Mouse (Mus musculus): ENCODE results near the gene Nrp2. TPM values are rescaled to one million over a fixed set of nuclear protein-coding genes. Genes with fewer than 3 reads are reported as not detected.

Gene Nrp2
- polyA plus RNA-seq, 1 experiment from 2014 or later, result 12.5 TPM

DNA sequence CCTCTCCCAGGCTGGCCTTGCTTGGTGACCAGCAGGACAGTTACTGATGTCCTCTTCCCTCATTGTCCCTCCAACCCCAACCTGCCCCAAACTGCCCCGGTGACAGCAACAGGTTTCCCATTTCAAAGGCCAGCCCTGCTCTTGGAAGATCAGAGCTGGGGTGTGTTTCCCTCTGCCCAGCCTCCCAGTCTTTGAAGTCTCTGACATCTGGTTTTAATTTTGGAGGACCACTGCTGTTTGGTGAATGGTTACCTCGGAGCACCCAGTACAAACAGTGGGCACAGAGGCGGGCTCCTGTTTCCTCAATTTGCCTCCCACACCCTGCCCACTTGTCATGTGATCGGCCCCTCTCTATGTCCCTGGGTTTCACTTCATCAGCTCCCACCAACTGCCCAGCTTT is 63.7 kb downstream of the Nrp2 start:
- no peak overlapping the region for H3K4me2 ChIP-seq
- DNase-seq (ENCODE audit: low spot score, missing footprints) (no peak), ATAC-seq (ENCODE audit: low FRiP score) (no peak)
- no peak overlapping the region for H3K4me3 ChIP-seq (ENCODE audit: low read depth, low read length)
- 0 out of 2 replicates have a peak, but pooled peaks cover 2% of the 10 kb centered on the region for H3K4me1 ChIP-seq (ENCODE audit: control insufficient read depth, insufficient read depth, low read length)
- H3K27ac ChIP-seq (ENCODE audit: low read depth, low read length), result no peak overlapping the region
- WGBS, result 56% methylated on average over 4 of the region's 4 CpGs
- no peaks in the 10 kb centered on the region for H3K36me3 ChIP-seq (ENCODE audit: control insufficient read depth, insufficient read depth, low read length)
- no peaks in the 10 kb centered on the region for H3K27me3 ChIP-seq (ENCODE audit: control insufficient read depth, insufficient read depth, low read length)
- no peaks in the 10 kb centered on the region for H3K9me3 ChIP-seq (ENCODE audit: control insufficient read depth, low read length)
- no peak overlapping the region for H3K9ac ChIP-seq (ENCODE audit: low read length)

DNA sequence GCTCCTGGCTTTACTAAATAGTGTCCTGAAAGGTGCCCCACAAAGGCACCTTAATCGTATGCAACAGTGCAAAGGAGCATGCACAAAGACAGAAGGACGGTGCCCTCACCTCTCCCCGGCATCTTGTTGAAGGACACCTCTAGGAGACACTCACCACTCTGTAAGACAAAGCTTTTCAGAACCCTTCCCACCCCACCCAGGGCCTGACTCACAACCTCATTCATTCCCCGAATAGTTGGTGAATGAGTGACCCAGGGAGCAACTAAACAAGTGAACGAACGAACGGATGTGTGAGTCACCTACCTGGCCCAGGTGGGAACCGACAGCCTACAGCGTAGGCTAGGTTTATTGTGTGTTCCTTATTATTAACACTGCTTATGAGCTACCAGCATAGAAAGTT is 64.5 kb downstream of the Nrp2 start:
- Histone ChIP-seq H3K36me3 (ENCODE audit: control insufficient read depth, insufficient read depth, low read length) (no peaks in the 10 kb centered on the region), H3K4me2 (no peak overlapping the region), H3K27ac (ENCODE audit: low read depth, low read length) (no peak overlapping the region), H3K9ac (ENCODE audit: low read length) (no peak overlapping the region), H3K27me3 (ENCODE audit: control insufficient read depth, insufficient read depth, low read length) (no peaks in the 10 kb centered on the region), H3K9me3 (ENCODE audit: control insufficient read depth, low read length) (no peaks in the 10 kb centered on the region), H3K4me3 (ENCODE audit: low read depth, low read length) (no peak overlapping the region), H3K4me1 (ENCODE audit: control insufficient read depth, insufficient read depth, low read length) (0 out of 2 replicates have a peak, but pooled peaks cover 2% of the 10 kb centered on the region)
- DNase-seq (ENCODE audit: low spot score, missing footprints) (no peak), ATAC-seq (ENCODE audit: low FRiP score) (no peak)
- 87% methylated on average over 9 of the region's 9 CpGs for WGBS

- no peak overlapping the region for H3K9ac ChIP-seq (ENCODE audit: low read length)
- H3K27me3 ChIP-seq (ENCODE audit: control insufficient read depth, insufficient read depth, low read length), result no peaks in the 10 kb centered on the region
- H3K9me3 ChIP-seq (ENCODE audit: control insufficient read depth, low read length), result no peaks in the 10 kb centered on the region
- no peak overlapping the region for H3K4me2 ChIP-seq
- 82% methylated on average over 4 of the region's 4 CpGs for WGBS
- no peak overlapping the region for H3K4me3 ChIP-seq (ENCODE audit: low read depth, low read length)
- ATAC-seq (ENCODE audit: low FRiP score) (no peak), DNase-seq (ENCODE audit: low spot score, missing footprints) (no peak)
- no peaks in the 10 kb centered on the region for H3K4me1 ChIP-seq (ENCODE audit: control insufficient read depth, insufficient read depth, low read length)
- H3K27ac ChIP-seq (ENCODE audit: low read depth, low read length), result no peak overlapping the region
- H3K36me3 ChIP-seq (ENCODE audit: control insufficient read depth, insufficient read depth, low read length), result no peaks in the 10 kb centered on the region
These were observed 67.5 kb downstream of the Nrp2 start for GRCm38 (mm10) chr1:62770576-62770975.

DNA sequence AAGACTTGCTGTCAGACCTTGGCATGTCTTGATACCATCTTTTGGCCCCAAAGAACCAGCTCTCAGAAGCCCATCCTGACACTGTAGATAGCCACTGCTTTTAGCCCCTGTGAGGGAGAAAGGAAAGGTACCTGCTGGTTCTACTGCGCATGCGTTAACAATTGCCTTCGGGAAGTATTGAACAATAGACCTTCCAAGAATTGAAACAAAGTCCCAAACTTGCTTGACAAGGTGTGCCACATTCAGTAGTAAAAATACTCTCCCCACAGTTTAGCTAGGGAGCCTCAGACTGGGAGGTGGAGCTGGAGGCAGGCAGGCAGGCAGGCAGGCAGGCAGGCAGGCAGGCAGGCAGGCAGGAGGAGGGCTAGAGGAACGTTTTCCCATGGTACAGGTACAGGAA is 69.3 kb downstream of the Nrp2 start:
- no peaks in the 10 kb centered on the region for H3K9me3 ChIP-seq (ENCODE audit: control insufficient read depth, low read length)
- no peak overlapping the region for H3K4me3 ChIP-seq (ENCODE audit: low read depth, low read length)
- H3K4me2 ChIP-seq, result no peak overlapping the region
- no peak overlapping the region for H3K9ac ChIP-seq (ENCODE audit: low read length)
- 91% methylated on average over 4 of the region's 4 CpGs for WGBS
- no peak overlapping the region for H3K27ac ChIP-seq (ENCODE audit: low read depth, low read length)
- DNase-seq (ENCODE audit: low spot score, missing footprints) (no peak), ATAC-seq (ENCODE audit: low FRiP score) (no peak)
- H3K27me3 ChIP-seq (ENCODE audit: control insufficient read depth, insufficient read depth, low read length), result no peaks in the 10 kb centered on the region
- H3K36me3 ChIP-seq (ENCODE audit: control insufficient read depth, insufficient read depth, low read length), result no peaks in the 10 kb centered on the region; the same call in 1 of the 2 replicates
- no peaks in the 10 kb centered on the region for H3K4me1 ChIP-seq (ENCODE audit: control insufficient read depth, insufficient read depth, low read length)

DNA sequence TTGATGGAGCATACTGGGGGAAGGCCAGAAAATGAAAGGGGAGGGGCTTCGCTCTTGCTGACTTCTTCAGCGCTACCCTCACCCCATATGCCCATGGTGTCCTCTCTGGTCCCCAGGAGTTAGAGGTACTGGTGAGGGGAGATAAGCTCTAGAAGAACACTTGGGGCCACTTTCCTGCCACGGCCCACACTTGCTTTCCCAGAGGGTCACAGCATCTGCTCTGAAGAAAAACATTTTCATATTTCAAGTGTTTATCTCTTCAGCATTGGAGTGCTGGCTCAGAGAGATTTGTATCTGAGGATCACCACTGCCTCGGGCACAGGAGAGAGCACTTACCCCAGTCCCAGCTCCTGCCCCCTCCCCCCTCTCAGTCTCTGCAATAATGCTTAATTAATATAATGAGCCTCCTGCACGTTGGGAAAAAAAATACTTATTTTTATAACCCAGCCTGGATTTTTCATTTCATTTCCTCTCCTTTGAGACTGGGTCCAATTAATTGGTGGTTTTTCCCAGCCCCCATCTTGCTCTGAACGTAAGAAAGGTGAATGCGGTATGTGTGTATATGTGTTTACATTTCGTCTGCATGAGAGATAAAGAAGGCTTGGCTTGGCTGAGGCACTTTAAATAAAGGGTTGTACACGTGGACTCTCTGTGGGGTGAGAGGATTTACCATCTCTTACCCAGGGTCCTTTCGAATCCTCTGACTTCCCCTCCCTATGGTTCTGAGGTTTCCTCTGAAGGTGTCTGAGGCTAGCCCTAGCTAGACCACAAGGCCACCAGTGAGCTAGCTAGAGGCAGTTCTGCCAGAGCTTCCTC is 70.2 kb downstream of the Nrp2 start:
- H3K27ac ChIP-seq (ENCODE audit: low read depth, low read length), result no peak overlapping the region
- DNase-seq (ENCODE audit: low spot score, missing footprints) (no peak), ATAC-seq (ENCODE audit: low FRiP score) (no peak)
- H3K9me3 ChIP-seq (ENCODE audit: control insufficient read depth, low read length), result no peaks in the 10 kb centered on the region
- 84% methylated on average over 10 of the region's 10 CpGs for WGBS
- no peaks in the 10 kb centered on the region; the same call in 1 of the 2 replicates for H3K36me3 ChIP-seq (ENCODE audit: control insufficient read depth, insufficient read depth, low read length)
- H3K27me3 ChIP-seq (ENCODE audit: control insufficient read depth, insufficient read depth, low read length), result no peaks in the 10 kb centered on the region
- no peak overlapping the region for H3K9ac ChIP-seq (ENCODE audit: low read length)
- H3K4me2 ChIP-seq, result no peak overlapping the region
- no peaks in the 10 kb centered on the region for H3K4me1 ChIP-seq (ENCODE audit: control insufficient read depth, insufficient read depth, low read length)
- H3K4me3 ChIP-seq (ENCODE audit: low read depth, low read length), result no peak overlapping the region

GRCm38 (mm10) chr1:62773921-62774191 is 70.8 kb downstream of the Nrp2 start:
- Histone ChIP-seq H3K36me3 (ENCODE audit: control insufficient read depth, insufficient read depth, low read length) (no peaks in the 10 kb centered on the region; the same call in 1 of the 2 replicates), H3K4me3 (ENCODE audit: low read depth, low read length) (no peak overlapping the region), H3K4me1 (ENCODE audit: control insufficient read depth, insufficient read depth, low read length) (no peaks in the 10 kb centered on the region), H3K9ac (ENCODE audit: low read length) (no peak overlapping the region), H3K9me3 (ENCODE audit: control insufficient read depth, low read length) (no peaks in the 10 kb centered on the region), H3K27ac (ENCODE audit: low read depth, low read length) (no peak overlapping the region), H3K4me2 (no peak overlapping the region), H3K27me3 (ENCODE audit: control insufficient read depth, insufficient read depth, low read length) (no peaks in the 10 kb centered on the region)
- ATAC-seq (ENCODE audit: low FRiP score), result no peak
- DNase-seq (ENCODE audit: low spot score, missing footprints), result no peak
- WGBS, result 74% methylated on average over 3 of the region's 3 CpGs

DNA sequence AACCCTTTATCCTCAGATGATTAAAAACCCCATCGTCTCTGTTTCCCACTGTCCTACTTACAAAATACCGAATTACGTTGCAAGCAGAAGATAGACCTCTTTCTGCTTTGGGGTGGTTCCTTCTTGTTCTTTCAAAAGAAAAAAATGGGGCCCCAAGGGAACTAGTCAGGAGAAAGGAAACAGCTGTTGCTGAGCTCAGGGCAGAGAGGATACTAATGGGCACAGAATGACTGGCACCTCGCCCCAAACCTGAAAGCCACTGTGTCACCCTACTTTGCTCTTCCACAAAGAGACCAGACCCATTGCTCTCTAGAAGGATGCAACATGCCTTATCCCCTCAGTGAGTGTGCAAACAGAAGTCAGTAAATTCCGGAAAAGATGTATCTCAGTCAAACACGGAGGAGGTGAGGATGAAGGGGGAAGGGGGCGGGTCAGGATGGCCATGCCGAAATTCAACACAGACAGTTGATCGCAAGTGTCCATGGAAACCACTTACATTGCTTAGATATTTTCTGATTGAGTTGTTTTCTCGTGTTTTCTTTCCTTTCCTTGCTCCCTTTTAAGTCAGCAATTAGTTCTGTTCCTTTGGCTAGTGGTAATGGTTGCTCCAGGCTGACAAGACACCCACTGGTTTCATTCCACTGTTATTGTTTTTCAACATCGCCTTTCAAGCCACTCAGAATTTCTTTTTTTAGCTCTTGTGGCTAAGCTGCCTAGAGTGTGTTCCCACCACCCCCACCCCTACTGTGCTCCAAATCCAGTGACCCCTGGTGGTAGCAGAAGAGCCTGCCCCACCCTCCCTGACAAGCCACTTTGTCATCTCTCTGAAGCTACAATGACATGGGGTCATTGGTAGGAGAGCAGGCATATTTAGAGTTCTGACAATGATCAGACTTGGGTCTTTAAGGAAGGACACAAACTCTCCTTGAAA is 71.5 kb downstream of the Nrp2 start:
- ATAC-seq (ENCODE audit: low FRiP score) (no peak), DNase-seq (ENCODE audit: low spot score, missing footprints) (no peak)
- H3K4me1 ChIP-seq (ENCODE audit: control insufficient read depth, insufficient read depth, low read length), result no peaks in the 10 kb centered on the region
- no peak overlapping the region for H3K4me3 ChIP-seq (ENCODE audit: low read depth, low read length)
- H3K4me2 ChIP-seq, result no peak overlapping the region
- H3K27me3 ChIP-seq (ENCODE audit: control insufficient read depth, insufficient read depth, low read length), result no peaks in the 10 kb centered on the region
- H3K27ac ChIP-seq (ENCODE audit: low read depth, low read length), result no peak overlapping the region
- 66% methylated on average over 11 of the region's 11 CpGs for WGBS
- H3K9ac ChIP-seq (ENCODE audit: low read length), result no peak overlapping the region
- H3K36me3 ChIP-seq (ENCODE audit: control insufficient read depth, insufficient read depth, low read length), result no peaks in the 10 kb centered on the region; the same call in 1 of the 2 replicates
- H3K9me3 ChIP-seq (ENCODE audit: control insufficient read depth, low read length), result no peaks in the 10 kb centered on the region

GRCm38 (mm10) chr1:62777320-62778235 is 74.5 kb downstream of the Nrp2 start:
- Histone ChIP-seq H3K4me2 (no peak overlapping the region), H3K36me3 (ENCODE audit: control insufficient read depth, insufficient read depth, low read length) (no peaks in the 10 kb centered on the region; the same call in 1 of the 2 replicates), H3K27me3 (ENCODE audit: control insufficient read depth, insufficient read depth, low read length) (no peaks in the 10 kb centered on the region), H3K27ac (ENCODE audit: low read depth, low read length) (no peak overlapping the region), H3K4me3 (ENCODE audit: low read depth, low read length) (no peak overlapping the region), H3K9me3 (ENCODE audit: control insufficient read depth, low read length) (no peaks in the 10 kb centered on the region), H3K4me1 (ENCODE audit: control insufficient read depth, insufficient read depth, low read length) (peaks cover 2% of the 10 kb centered on the region; the same call in 1 of the 2 replicates), H3K9ac (ENCODE audit: low read length) (no peak overlapping the region)
- 70% methylated on average over 17 of the region's 17 CpGs for WGBS
- DNase-seq (ENCODE audit: low spot score, missing footprints) (no peak), ATAC-seq (ENCODE audit: low FRiP score) (no peak)

Data from midbrain, embryonic 11.5 days (tissue).